Mouse (Mus musculus): ENCODE data around the gene Hdhd5. TPM values are rescaled to one million over a fixed set of nuclear protein-coding genes. Genes with fewer than 3 reads are reported as not detected.

Hdhd5 gene
- total and polyA plus RNA-seq, 3 experiments = 17.8 to 19.9 TPM; not detected in 1

GRCm38 (mm10) chr6:120516422-120516821, 14.7 kb downstream of the Hdhd5 start (continued):
- peak; percentile 67 for TF ChIP-seq BHLHE40 (IDR thresholded peaks at IDR 0.05; ENCODE audit: borderline replicate concordance, low read depth, low read length)
- TF ChIP-seq ZKSCAN1 (IDR thresholded peaks at IDR 0.05; ENCODE audit: low read depth, low read length) = peak; percentile 46; the same call in 1 of the 2 replicates
- TF ChIP-seq TCF12 (IDR thresholded peaks at IDR 0.05; ENCODE audit: low read depth, low read length) = peak; percentile 99
- TF ChIP-seq NELFE (IDR thresholded peaks at IDR 0.05; ENCODE audit: low read depth, low read length) = no peak
- no peak for TF ChIP-seq TBP (IDR thresholded peaks at IDR 0.05; ENCODE audit: low read depth, low read length)
- peak; percentile 61 for TF ChIP-seq MAZ (IDR thresholded peaks at IDR 0.05; ENCODE audit: low read depth, low read length)
- TF ChIP-seq RAD21 (IDR thresholded peaks at IDR 0.05; ENCODE audit: low read depth, low read length) = no peak; the same call in 1 of the 2 replicates
- TF ChIP-seq KAT2A (conservative IDR thresholded peaks at IDR 0.05; ENCODE audit: low read depth, low read length) = peak; percentile 47

DNA sequence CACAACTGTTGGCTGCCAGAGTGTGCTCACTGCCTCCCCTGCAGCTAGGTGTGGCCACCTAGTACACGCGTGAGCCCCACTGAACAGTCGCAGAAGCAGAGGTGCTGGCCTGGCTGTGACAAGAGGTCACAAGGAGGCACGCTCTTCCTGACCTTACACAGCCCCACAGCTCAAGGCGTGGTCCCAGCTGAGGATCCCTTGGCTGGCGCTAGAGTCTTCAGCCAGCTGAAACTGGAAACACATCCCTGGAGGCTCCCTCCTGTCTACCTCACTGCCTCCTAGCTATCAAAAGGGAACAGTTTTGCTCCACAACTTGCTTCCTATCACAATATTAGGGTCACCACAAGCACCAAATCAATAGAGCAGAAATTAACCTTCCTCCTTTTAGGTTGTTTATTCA, 19.9 kb downstream of the Hdhd5 start:
- no peak for DNase-seq (ENCODE audit: low read depth, low spot score)
- Histone ChIP-seq H3K9ac (ENCODE audit: control insufficient read depth, low read depth, low read length, poor library complexity, severe bottlenecking) (no peak overlapping the region), H3K36me3 (ENCODE audit: control insufficient read depth in 1 of 2, insufficient read depth in 2 of 2, low read length in 2 of 2) (peaks cover 0 to 9% of the 10 kb centered on the region in 2 experiments; a peak in 2 of 4 replicates), H3K27ac (ENCODE audit: control insufficient read depth, low read depth, low read length) (no peak overlapping the region), H3K4me1 (ENCODE audit: control insufficient read depth in 1 of 2, insufficient read depth in 2 of 2, low read length in 2 of 2) (peaks cover 3 to 14% of the 10 kb centered on the region in 2 experiments), H3K27me3 (ENCODE audit: control insufficient read depth in 1 of 2, insufficient read depth in 2 of 2, low read length in 2 of 2) (no peaks in the 10 kb centered on the region), H3K9me3 (replicated peaks; ENCODE audit: insufficient read depth, low read length) (no peaks in the 10 kb centered on the region), H3K79me2 (ENCODE audit: control insufficient read depth, insufficient read depth, low read length, poor library complexity) (no peaks in the 10 kb centered on the region), H3K4me3 (ENCODE audit: control insufficient read depth in 1 of 2, insufficient read depth in 1 of 2, low read depth in 2 of 2, low read length in 2 of 2) (no peak overlapping the region)
- TF ChIP-seq MYC (IDR thresholded peaks at IDR 0.05; ENCODE audit: low read depth, low read length) (no peak), MEF2A (IDR thresholded peaks at IDR 0.05; ENCODE audit: extremely low read depth, insufficient replicate concordance, low read depth, low read length, poor library complexity, severe bottlenecking) (no peak), E2F4 (IDR thresholded peaks at IDR 0.05; ENCODE audit: borderline replicate concordance, low read depth, low read length) (no peak), ZNF384 (IDR thresholded peaks at IDR 0.05; ENCODE audit: low read depth, low read length) (no peak), MAX (IDR thresholded peaks at IDR 0.05; ENCODE audit: low read length) (no peak), ETS1 (IDR thresholded peaks at IDR 0.05; ENCODE audit: low read depth, low read length) (no peak), POLR2AphosphoS5 (IDR thresholded peaks at IDR 0.05; ENCODE audit: borderline replicate concordance, low read depth, low read length) (no peak), CTCF (IDR thresholded peaks at IDR 0.05 in 2 of 3, conservative IDR thresholded peaks at IDR 0.05 in 1 of 3; ENCODE audit: control insufficient read depth in 1 of 3, insufficient read depth in 1 of 3, low read depth in 2 of 3, low read length in 3 of 3, poor library complexity in 1 of 3, severe bottlenecking in 1 of 3) (no peak), GATA1 (IDR thresholded peaks at IDR 0.05; ENCODE audit: low read depth, low read length) (no peak), EP300 (IDR thresholded peaks at IDR 0.05; ENCODE audit: low read depth in 1 of 2, low read length in 2 of 2) (no peak), NELFE (IDR thresholded peaks at IDR 0.05; ENCODE audit: low read depth, low read length) (no peak), ZC3H11A (IDR thresholded peaks at IDR 0.05; ENCODE audit: low read depth, low read length) (no peak), POLR2A (IDR thresholded peaks at IDR 0.05; ENCODE audit: control insufficient read depth in 1 of 2, insufficient read depth in 1 of 2, low read depth in 1 of 2, low read length in 2 of 2, poor library complexity in 1 of 2) (no peak), MAFK (IDR thresholded peaks at IDR 0.05; ENCODE audit: borderline replicate concordance, low read depth, low read length) (no peak), SMC3 (IDR thresholded peaks at IDR 0.05; ENCODE audit: low read depth, low read length) (no peak), USF1 (IDR thresholded peaks at IDR 0.05; ENCODE audit: low read depth, low read length) (no peak), ZMIZ1 (IDR thresholded peaks at IDR 0.05; ENCODE audit: low read depth, low read length) (no peak)
